Mouse (Mus musculus): Measurements from ENCODE around the gene 1190005I06Rik. TPM values are rescaled to one million over a fixed set of nuclear protein-coding genes. Genes with fewer than 3 reads are reported as not detected.

1190005I06Rik gene
- polyA plus RNA-seq, 1 experiment from 2014 or later, result 6.0 TPM

GRCm38 (mm10) chr8:120614491-120614890 lies 32.9 kb downstream of the 1190005I06Rik start:
- Histone ChIP-seq H3K4me3 (replicated peaks) (no peak overlapping the region), H3K27me3 (no peaks in the 10 kb centered on the region; the same call in 1 of the 2 replicates), H3K9ac (replicated peaks) (no peak overlapping the region), H3K4me2 (replicated peaks) (no peak overlapping the region), H3K4me1 (replicated peaks) (peaks cover 36% of the 10 kb centered on the region), H3K9me3 (no peaks in the 10 kb centered on the region), H3K36me3 (no peaks in the 10 kb centered on the region), H3K27ac (no peak overlapping the region)
- no peak for ATAC-seq
- WGBS, result 89% methylated on average over 3 of the region's 3 CpGs

GRCm38 (mm10) chr8:120610824-120611223 lies 36.6 kb downstream of the 1190005I06Rik start:
- WGBS, result 94% methylated on average over 6 of the region's 6 CpGs
- Histone ChIP-seq H3K27me3 (peaks cover 5% of the 10 kb centered on the region), H3K4me2 (replicated peaks) (no peak overlapping the region), H3K4me3 (replicated peaks) (no peak overlapping the region), H3K36me3 (no peaks in the 10 kb centered on the region), H3K27ac (no peak overlapping the region), H3K9me3 (no peaks in the 10 kb centered on the region), H3K9ac (replicated peaks) (no peak overlapping the region), H3K4me1 (replicated peaks) (peaks cover 5% of the 10 kb centered on the region)
- ATAC-seq, result no peak

- no peak overlapping the region for H3K4me3 ChIP-seq (replicated peaks)
- H3K36me3 ChIP-seq, result no peaks in the 10 kb centered on the region
- WGBS, result 15% methylated on average over 7 of the region's 7 CpGs
- no peaks in the 10 kb centered on the region for H3K9me3 ChIP-seq
- peaks cover 5% of the 10 kb centered on the region; the same call in 1 of the 2 replicates for H3K27me3 ChIP-seq
- H3K9ac ChIP-seq (replicated peaks), result no peak overlapping the region
- peaks cover 2% of the 10 kb centered on the region for H3K4me1 ChIP-seq (replicated peaks)
- no peak overlapping the region for H3K4me2 ChIP-seq (replicated peaks)
- H3K27ac ChIP-seq, result no peak overlapping the region
- peak; percentile 54 for ATAC-seq
Observed at GRCm38 (mm10) chr8:120607885-120608284, 39.5 kb downstream of the 1190005I06Rik start.

- Histone ChIP-seq H3K9me3 (no peaks in the 10 kb centered on the region), H3K36me3 (no peaks in the 10 kb centered on the region), H3K27me3 (peaks cover 5% of the 10 kb centered on the region; the same call in 1 of the 2 replicates), H3K9ac (replicated peaks) (no peak overlapping the region), H3K4me1 (replicated peaks) (peaks cover 6% of the 10 kb centered on the region), H3K4me3 (replicated peaks) (no peak overlapping the region), H3K4me2 (replicated peaks) (no peak overlapping the region), H3K27ac (no peak overlapping the region)
- 81% methylated on average over 9 of the region's 9 CpGs for WGBS
- ATAC-seq, result peak; percentile 31; the same call in 1 of the 2 replicates
Observed at GRCm38 (mm10) chr8:120607460-120607859, 40.0 kb downstream of the 1190005I06Rik start.

- no peaks in the 10 kb centered on the region for H3K36me3 ChIP-seq
- H3K9me3 ChIP-seq, result no peaks in the 10 kb centered on the region
- H3K4me3 ChIP-seq (replicated peaks), result no peak overlapping the region
- H3K4me1 ChIP-seq (replicated peaks), result peaks cover 17% of the 10 kb centered on the region
- H3K9ac ChIP-seq (replicated peaks), result no peak overlapping the region; the same call in 1 of the 2 replicates
- peak; percentile 50; the same call in 1 of the 2 replicates for ATAC-seq
- H3K27ac ChIP-seq, result 0 out of 2 replicates have a peak overlapping the region, but pooled peaks have one; percentile 14
- no peak overlapping the region for H3K4me2 ChIP-seq (replicated peaks)
- 25% methylated on average over 6 of the region's 6 CpGs for WGBS
- 0 out of 2 replicates have a peak, but pooled peaks cover 7% of the 10 kb centered on the region for H3K27me3 ChIP-seq
Observed at GRCm38 (mm10) chr8:120602672-120603071, 44.8 kb downstream of the 1190005I06Rik start.

- Histone ChIP-seq H3K36me3 (no peaks in the 10 kb centered on the region), H3K9ac (replicated peaks) (no peak overlapping the region), H3K9me3 (no peaks in the 10 kb centered on the region), H3K4me1 (replicated peaks) (peaks cover 17% of the 10 kb centered on the region), H3K27me3 (peaks cover 13% of the 10 kb centered on the region; the same call in 1 of the 2 replicates), H3K27ac (no peak overlapping the region), H3K4me2 (replicated peaks) (no peak overlapping the region), H3K4me3 (replicated peaks) (no peak overlapping the region)
- 53% methylated on average over 7 of the region's 7 CpGs for WGBS
- no peak for ATAC-seq
Observed at GRCm38 (mm10) chr8:120599504-120599903, 47.9 kb downstream of the 1190005I06Rik start.

GRCm38 (mm10) chr8:120598579-120598978 lies 48.9 kb downstream of the 1190005I06Rik start:
- Histone ChIP-seq H3K4me1 (replicated peaks) (peaks cover 17% of the 10 kb centered on the region), H3K9me3 (no peaks in the 10 kb centered on the region), H3K4me3 (replicated peaks) (no peak overlapping the region), H3K9ac (replicated peaks) (no peak overlapping the region), H3K36me3 (no peaks in the 10 kb centered on the region), H3K4me2 (replicated peaks) (no peak overlapping the region), H3K27me3 (peaks cover 13% of the 10 kb centered on the region; the same call in 1 of the 2 replicates), H3K27ac (no peak overlapping the region)
- no peak for ATAC-seq
- WGBS, result 33% methylated on average over 24 of the region's 24 CpGs

- H3K9me3 ChIP-seq, result no peaks in the 10 kb centered on the region
- peaks cover 13% of the 10 kb centered on the region; the same call in 1 of the 2 replicates for H3K27me3 ChIP-seq
- ATAC-seq, result 0 out of 2 replicates have a peak, but pooled peaks have one; percentile 32
- H3K9ac ChIP-seq (replicated peaks), result no peak overlapping the region
- no peak overlapping the region for H3K4me3 ChIP-seq (replicated peaks)
- WGBS, result 13% methylated on average over 5 of the region's 5 CpGs
- H3K4me2 ChIP-seq (replicated peaks), result no peak overlapping the region
- no peak overlapping the region for H3K27ac ChIP-seq
- H3K4me1 ChIP-seq (replicated peaks), result peaks cover 17% of the 10 kb centered on the region
- H3K36me3 ChIP-seq, result no peaks in the 10 kb centered on the region
Observed at GRCm38 (mm10) chr8:120595963-120596362, 51.5 kb downstream of the 1190005I06Rik start.

- Histone ChIP-seq H3K4me1 (replicated peaks) (peaks cover 23% of the 10 kb centered on the region), H3K9me3 (no peaks in the 10 kb centered on the region), H3K4me3 (replicated peaks) (no peak overlapping the region), H3K4me2 (replicated peaks) (no peak overlapping the region), H3K9ac (replicated peaks) (no peak overlapping the region), H3K27me3 (peaks cover 13% of the 10 kb centered on the region; the same call in 1 of the 2 replicates), H3K36me3 (no peaks in the 10 kb centered on the region), H3K27ac (no peak overlapping the region)
- ATAC-seq, result no peak
- WGBS, result 89% methylated on average over 5 of the region's 5 CpGs
Observed at GRCm38 (mm10) chr8:120594571-120594970, 52.9 kb downstream of the 1190005I06Rik start.

GRCm38 (mm10) chr8:120591587-120592292 lies 55.7 kb downstream of the 1190005I06Rik start:
- 0 out of 2 replicates have a peak, but pooled peaks cover 2% of the 10 kb centered on the region for H3K27me3 ChIP-seq
- peaks cover 29% of the 10 kb centered on the region for H3K4me1 ChIP-seq (replicated peaks)
- WGBS, result 82% methylated on average over 10 of the region's 10 CpGs
- H3K9ac ChIP-seq (replicated peaks), result no peak overlapping the region; the same call in 1 of the 2 replicates
- no peaks in the 10 kb centered on the region for H3K36me3 ChIP-seq
- no peak overlapping the region for H3K4me2 ChIP-seq (replicated peaks)
- H3K4me3 ChIP-seq (replicated peaks), result no peak overlapping the region
- H3K27ac ChIP-seq, result no peak overlapping the region
- ATAC-seq, result no peak
- H3K9me3 ChIP-seq, result no peaks in the 10 kb centered on the region

GRCm38 (mm10) chr8:120589921-120590320 lies 57.5 kb downstream of the 1190005I06Rik start:
- Histone ChIP-seq H3K9me3 (no peaks in the 10 kb centered on the region), H3K36me3 (no peaks in the 10 kb centered on the region), H3K4me2 (replicated peaks) (peak overlapping the region; percentile 94), H3K9ac (replicated peaks) (peak overlapping the region; percentile 55), H3K27ac (peak overlapping the region; percentile 45; the same call in 1 of the 2 replicates), H3K4me1 (replicated peaks) (peaks cover 29% of the 10 kb centered on the region), H3K4me3 (replicated peaks) (peak overlapping the region; percentile 57), H3K27me3 (no peaks in the 10 kb centered on the region)
- 59% methylated on average over 2 of the region's 2 CpGs for WGBS
- no peak for ATAC-seq
